Mouse (Mus musculus) spleen, embryonic (tissue): ENCODE measurements around the gene Coq5.

ENCODE experiments used
- CTCF ChIA-PET: fragments of 350-600 bp; sonication (Branson Sonifier 250); formaldehyde crosslinking; loops from one replicate; lab custom pipeline; 2022; lab: Charles Lee

Coq5 gene

GRCm38 (mm10) chr5:115279226-115280049 lies at the start of gene Coq5:
Gene Coq5, plus strand, starts transcription at chr5:115279666.
- CTCF ChIA-PET, result no interaction called here

- CTCF ChIA-PET, result interaction anchor here (0.7 to 1.2 kb wide), 2 partner anchors 9 to 13 kb away, joined by 3 read pairs; no protein-coding TSS in a partner anchor
Observed at GRCm38 (mm10) chr5:115230830-115231551, 48.5 kb upstream of the Coq5 start.

GRCm38 (mm10) chr5:115231552-115232120 lies 47.8 kb upstream of the Coq5 start:
- CTCF ChIA-PET, result interaction anchor here (0.7 to 1.2 kb wide), 2 partner anchors 9 to 13 kb away, joined by 3 read pairs; no protein-coding TSS in a partner anchor

GRCm38 (mm10) chr5:115232516-115232915 lies 47.0 kb upstream of the Coq5 start:
- CTCF ChIA-PET, result no interaction called here

- CTCF ChIA-PET, result no interaction called here
Observed at GRCm38 (mm10) chr5:115233031-115233780, 46.3 kb upstream of the Coq5 start.

GRCm38 (mm10) chr5:115234519-115234918 lies 44.9 kb upstream of the Coq5 start:
- CTCF ChIA-PET, result no interaction called here

GRCm38 (mm10) chr5:115235323-115235771 lies 44.1 kb upstream of the Coq5 start:
- CTCF ChIA-PET, result interaction anchor here (0.5 to 1.4 kb wide), 2 partner anchors 11 to 74 kb away, joined by 3 read pairs; no protein-coding TSS in a partner anchor

GRCm38 (mm10) chr5:115235786-115236263 lies 43.6 kb upstream of the Coq5 start, which contains the start of gene Pop5:
Gene Pop5, plus strand, starts transcription at chr5:115235836.
- CTCF ChIA-PET, result interaction anchor here (0.5 to 1.4 kb wide), 2 partner anchors 11 to 74 kb away, joined by 3 read pairs; no protein-coding TSS in a partner anchor

GRCm38 (mm10) chr5:115237803-115238728 lies 41.4 kb upstream of the Coq5 start:
- CTCF ChIA-PET, result no interaction called here

- CTCF ChIA-PET, result no interaction called here
Observed at GRCm38 (mm10) chr5:115238729-115239195, 40.7 kb upstream of the Coq5 start.

- CTCF ChIA-PET, result interaction anchor here (0.6 kb wide), 2 partner anchors 60 to 276 kb away, joined by 3 to 11 read pairs; no protein-coding TSS in a partner anchor
Observed at GRCm38 (mm10) chr5:115240191-115240590, 39.3 kb upstream of the Coq5 start.

GRCm38 (mm10) chr5:115255472-115255871 lies 24.0 kb upstream of the Coq5 start:
- CTCF ChIA-PET, result no interaction called here

- CTCF ChIA-PET, result no interaction called here
Observed at GRCm38 (mm10) chr5:115256909-115257546, 22.4 kb upstream of the Coq5 start.

GRCm38 (mm10) chr5:115260356-115260755 lies 19.1 kb upstream of the Coq5 start:
- CTCF ChIA-PET, result no interaction called here

- CTCF ChIA-PET, result interaction anchor here (0.6 kb wide), 1 partner anchor 37 kb away, joined by 3 read pairs; no protein-coding TSS in a partner anchor
Observed at GRCm38 (mm10) chr5:115261141-115261540, 18.3 kb upstream of the Coq5 start.

GRCm38 (mm10) chr5:115261880-115262279 lies 17.6 kb upstream of the Coq5 start:
- CTCF ChIA-PET, result interaction anchor here (0.6 kb wide), 1 partner anchor 477 kb away, joined by 6 read pairs; no protein-coding TSS in a partner anchor

GRCm38 (mm10) chr5:115262502-115263291 lies 16.8 kb upstream of the Coq5 start:
- CTCF ChIA-PET, result interaction anchor here (0.6 kb wide), 1 partner anchor 478 kb away, joined by 6 read pairs; no protein-coding TSS in a partner anchor

GRCm38 (mm10) chr5:115266340-115266739 lies 13.1 kb upstream of the Coq5 start:
- CTCF ChIA-PET, result no interaction called here
